Mouse (Mus musculus) ES-CJ7 (cell line): ENCODE measurements around the gene Spopl.
"Not testable (repeated sequence)": the region's sequence is repeated elsewhere in the genome, so short reads cannot be mapped to it uniquely, and the experiment has no call there.

Experiments used
- DNase-seq: peaks from one replicate; pipeline ENCODE4 v3.0.0; 2011; ENCODE audit warnings: low read depth, low spot score

Spopl gene

GRCm38 (mm10) chr2:23571302-23572156, at the start of gene Spopl:
Gene Spopl (minus strand): TSS chr2:23572106.
- peak; percentile 77 for DNase-seq

GRCm38 (mm10) chr2:23620128-23620527, 48.2 kb upstream of the Spopl start:
- peak; percentile 13 for DNase-seq

GRCm38 (mm10) chr2:23617989-23618388, 46.1 kb upstream of the Spopl start:
- no peak for DNase-seq

GRCm38 (mm10) chr2:23605391-23605790, 33.5 kb upstream of the Spopl start:
- DNase-seq: no peak

- peak; percentile 53 for DNase-seq
Observed at GRCm38 (mm10) chr2:23588769-23589168, 16.9 kb upstream of the Spopl start.

GRCm38 (mm10) chr2:23572157-23572532, 239 bp upstream of the Spopl start:
- not testable (repeated sequence) for DNase-seq

- DNase-seq: no peak
Observed at GRCm38 (mm10) chr2:23570563-23570962, 1.3 kb downstream of the Spopl start.

- DNase-seq: no peak
Observed at GRCm38 (mm10) chr2:23568775-23569174, 3.1 kb downstream of the Spopl start.

- no peak for DNase-seq
Observed at GRCm38 (mm10) chr2:23565081-23565801, 6.7 kb downstream of the Spopl start.

- no peak for DNase-seq
Observed at GRCm38 (mm10) chr2:23562898-23563297, 9.0 kb downstream of the Spopl start.

- DNase-seq: peak; percentile 58
Observed at GRCm38 (mm10) chr2:23559186-23559585, 12.7 kb downstream of the Spopl start.

GRCm38 (mm10) chr2:23551235-23551634, 20.7 kb downstream of the Spopl start:
- no peak for DNase-seq

GRCm38 (mm10) chr2:23547220-23547619, 24.7 kb downstream of the Spopl start:
- no peak for DNase-seq

GRCm38 (mm10) chr2:23539967-23540366, 31.9 kb downstream of the Spopl start:
- no peak for DNase-seq

GRCm38 (mm10) chr2:23527717-23528116, 44.2 kb downstream of the Spopl start:
- not testable (repeated sequence) for DNase-seq

GRCm38 (mm10) chr2:23505141-23505540, 66.8 kb downstream of the Spopl start:
- peak; percentile 72 for DNase-seq

- no peak for DNase-seq
Observed at GRCm38 (mm10) chr2:23481715-23482114, 90.2 kb downstream of the Spopl start.

- DNase-seq: no peak
Observed at GRCm38 (mm10) chr2:23467471-23467870, 104.4 kb downstream of the Spopl start.

GRCm38 (mm10) chr2:23457452-23457851, 114.5 kb downstream of the Spopl start:
- DNase-seq: peak; percentile 79
